ENCODE assay signal across 29 mouse cellular contexts in genomic region chr1:40271486-40272055, GRCm38 (mm10). TPM values are rescaled to one million over a fixed set of nuclear protein-coding genes. Genes with fewer than 3 reads are reported as not detected.
DNase-seq lines count a peak whose midpoint lies in the region; ATAC-seq and TF ChIP-seq lines count a peak whose summit lies in the region.
"Had no signal": no experiment of that assay in that cellular context is flagged by ENCODE, and none has a peak within 500 bp of the region (broad histone marks: within the 10 kb centered on the region; RNA-seq: fewer than 3 reads in every experiment).

No protein-coding gene starts in this region.

- no peaks in the 10 kb centered on the region for H3K9me3 ChIP-seq in heart, embryonic 10.5 days
- H3K9me3 ChIP-seq in stomach, postnatal 0 days (ENCODE audit: control insufficient read depth, low read length) = no peaks in the 10 kb centered on the region
- H3K9me3 ChIP-seq: embryonic facial prominence, embryonic 10.5 days; embryonic facial prominence, embryonic 13.5 days; G1E; heart, embryonic 13.5 days had no signal

- no peak overlapping the region for H3K9ac ChIP-seq in stomach, postnatal 0 days (ENCODE audit: low read length)
- H3K9ac ChIP-seq: embryonic facial prominence, embryonic 13.5 days; forebrain, postnatal 0 days; heart, embryonic 13.5 days; hindbrain, embryonic 14.5 days had no signal

- peak; percentile 74 for DNase-seq in heart, adult 11 months
- DNase-seq in heart, embryonic 10.5 days (ENCODE audit: low spot score) = no peak
- DNase-seq in NIH3T3 (ENCODE audit: low read depth) = peak; percentile 48
- peak; percentile 66 for DNase-seq in fat pad, adult 2 months (ENCODE audit: extremely low read depth, low read depth, low spot score)
- no peak for DNase-seq in stomach, postnatal 0 days (ENCODE audit: low spot score)
- DNase-seq in right cerebral cortex, postnatal 14 days = no peak
- DNase-seq in frontal cortex, postnatal 14 days (ENCODE audit: low spot score in 2 of 2) = no peak
- no peak for DNase-seq in adrenal gland, postnatal 36 days
- DNase-seq: adrenal gland, adult 8-10 months; adrenal gland, postnatal 25 days; B cell, adult 2 months; cerebellum, adult 18-20 months; cerebellum, adult 9-11 months; cerebellum, postnatal 25 days; embryo, embryonic 11 days; forebrain, postnatal 0 days; gastrocnemius, postnatal 10 days; gastrocnemius, postnatal 36 days; heart, adult 18-20 months; heart, postnatal 14 days; heart, postnatal 4 days had no signal

- TF ChIP-seq EP300 in stomach, postnatal 0 days (optimal IDR thresholded peaks at IDR 0.05) = no peak

- no peak for ATAC-seq in stomach, postnatal 0 days (ENCODE audit: low FRiP score, low TSS enrichment)
- ATAC-seq: forebrain, embryonic 14.5 days; forebrain, postnatal 0 days; intestine, postnatal 0 days had no signal

- H3K27ac ChIP-seq in heart, embryonic 10.5 days = no peak overlapping the region
- peak overlapping the region; percentile 45; the same call in 1 of the 2 replicates for H3K27ac ChIP-seq in stomach, postnatal 0 days (replicated peaks)
- H3K27ac ChIP-seq: embryonic facial prominence, embryonic 10.5 days; embryonic facial prominence, embryonic 13.5 days; heart, embryonic 13.5 days; hindbrain, embryonic 14.5 days had no signal

- no peaks in the 10 kb centered on the region; the same call in 1 of the 2 replicates for H3K27me3 ChIP-seq in heart, embryonic 10.5 days (ENCODE audit: insufficient read depth, poor library complexity, severe bottlenecking)
- no peaks in the 10 kb centered on the region for H3K27me3 ChIP-seq in stomach, postnatal 0 days (ENCODE audit: control insufficient read depth, insufficient read depth, low read length)
- H3K27me3 ChIP-seq: embryonic facial prominence, embryonic 13.5 days; heart, embryonic 13.5 days had no signal

- no peaks in the 10 kb centered on the region for H3K36me3 ChIP-seq in heart, embryonic 10.5 days
- no peaks in the 10 kb centered on the region for H3K36me3 ChIP-seq in stomach, postnatal 0 days (ENCODE audit: control insufficient read depth, insufficient read depth, low read length)
- H3K36me3 ChIP-seq: embryonic facial prominence, embryonic 10.5 days; embryonic facial prominence, embryonic 13.5 days; G1E; heart, embryonic 13.5 days had no signal

- TF ChIP-seq CTCF in stomach, postnatal 0 days (IDR thresholded peaks at IDR 0.05; ENCODE audit: low read depth) = no peak

- WGBS in heart, embryonic 10.5 days = 82% methylated on average over 10 of the region's 10 CpGs
- WGBS in stomach, postnatal 0 days = 78% methylated on average over 10 of the region's 10 CpGs

- H3K4me1 ChIP-seq in heart, embryonic 10.5 days = peaks cover 11% of the 10 kb centered on the region
- peaks cover 3% of the 10 kb centered on the region; the same call in 1 of the 2 replicates for H3K4me1 ChIP-seq in stomach, postnatal 0 days (replicated peaks; ENCODE audit: control insufficient read depth, insufficient read depth)

- no peak overlapping the region for H3K4me2 ChIP-seq in stomach, postnatal 0 days (replicated peaks; ENCODE audit: low read depth)
- H3K4me2 ChIP-seq: embryonic facial prominence, embryonic 13.5 days; heart, embryonic 13.5 days; hindbrain, embryonic 14.5 days had no signal

- no peak overlapping the region for H3K4me3 ChIP-seq in heart, embryonic 10.5 days
- H3K4me3 ChIP-seq in stomach, postnatal 0 days (ENCODE audit: low read depth, low read length) = no peak overlapping the region
- H3K4me3 ChIP-seq: embryonic facial prominence, embryonic 10.5 days; embryonic facial prominence, embryonic 13.5 days; heart, embryonic 13.5 days had no signal

RNA-seq across cellular contexts. Expression of gene Il1r1, which starts 46.7 kb away (rescaled TPM):
- 6.3 and 12.9 TPM in 2 replicates for polyA plus RNA-seq in heart, embryonic 10.5 days (2016; fragmentation: Nextera tagmentation; extraction: Ambion mirVana)
- 7.3 TPM in 2 replicates for polyA plus RNA-seq in stomach, postnatal 0 days (2015; fragmentation: Nextera tagmentation; extraction: Ambion mirVana)
- total RNA-seq in adrenal gland, postnatal 36 days (2021) = 1 to 10 TPM; 4.5 TPM
- total RNA-seq: CH12.LX had no signal
- polyA plus RNA-seq: G1E had no signal

RNA-seq across cellular contexts. Expression of gene Il1rl2, which starts 52.8 kb away (rescaled TPM):
- 1.8 and 2.3 TPM in 2 replicates for polyA plus RNA-seq in heart, embryonic 10.5 days (2016; fragmentation: Nextera tagmentation; extraction: Ambion mirVana)
- polyA plus RNA-seq in stomach, postnatal 0 days (2015; fragmentation: Nextera tagmentation; extraction: Ambion mirVana) = 6.1 and 6.8 TPM in 2 replicates
- total RNA-seq in adrenal gland, postnatal 36 days (2021) = 1 to 10 TPM; 1.6 to 2.2 TPM
- total RNA-seq: CH12.LX had no signal

Comparison
In these comparisons a context has a peak if more than half of its experiments do, and no peak if none do; other contexts are left out.
1. DNase-seq: peak in heart, adult 11 months (single experiment), NIH3T3 (single experiment) and fat pad, adult 2 months (single experiment); none in heart, embryonic 10.5 days (single experiment), stomach, postnatal 0 days (single experiment), right cerebral cortex, postnatal 14 days (single experiment), frontal cortex, postnatal 14 days (0 of 2) and adrenal gland, postnatal 36 days (0 of 2).